Mouse (Mus musculus) intestine, embryonic 15.5 days (tissue): ENCODE data around the gene Ptprq. TPM values are rescaled to one million over a fixed set of nuclear protein-coding genes. Genes with fewer than 3 reads are reported as not detected.

Experiments used
- ATAC-seq: fragments of 200-750 bp; cut with Nextera tagmentation; 2 replicates; pipeline ENCODE4 v1.8.0; 2017; ENCODE audit warnings: moderate TSS enrichment, moderate library complexity
- H3K27ac ChIP-seq: fragments of 300-500 bp; sonication (generic); 2 replicates; pipeline ENCODE4 v1.5.1; 2015; ENCODE audit warnings: mild to moderate bottlenecking, inconsistent platforms
- H3K27me3 ChIP-seq: fragments of 300-500 bp; sonication (generic); replicated peaks from 2 replicates; pipeline ENCODE4 v1.6.1; 2015; ENCODE audit warnings: inconsistent platforms
- H3K36me3 ChIP-seq: fragments of 300-500 bp; sonication (generic); 2 replicates; pipeline ENCODE4 v1.6.1; 2015; ENCODE audit warnings: inconsistent platforms
- H3K4me1 ChIP-seq: fragments of 300-500 bp; sonication (generic); replicated peaks from 2 replicates; pipeline ENCODE4 v1.6.1; 2015; ENCODE audit warnings: inconsistent platforms
- H3K4me2 ChIP-seq: fragments of 300-500 bp; sonication (generic); replicated peaks from 2 replicates; pipeline ENCODE4 v1.6.1; 2015; ENCODE audit warnings: mild to moderate bottlenecking, inconsistent platforms
- H3K4me3 ChIP-seq: fragments of 300-500 bp; sonication (generic); replicated peaks from 2 replicates; pipeline ENCODE4 v1.5.1; 2015; ENCODE audit warnings: inconsistent platforms
- H3K9ac ChIP-seq: fragments of 300-500 bp; sonication (generic); 2 replicates; pipeline ENCODE4 v1.6.1; 2015; ENCODE audit warnings: inconsistent platforms
- H3K9me3 ChIP-seq: fragments of 300-500 bp; sonication (generic); 2 replicates; pipeline ENCODE4 v1.6.1; 2016; ENCODE audit warnings: inconsistent platforms
- WGBS: fragments of 180-500 bp; shearing (Covaris S2); methylation state at CpG from one replicate; pipeline ENCODE4 v1.1.7; 2015; 5-methylcytosine and 5-hydroxymethylcytosine counted together
- polyA plus RNA-seq: library from polyadenylated mRNA; unstranded; fragments of >200 nt; fragmentation: Nextera tagmentation; extraction: Ambion mirVana; gene quantifications from 2 replicates; pipeline ENCODE4 v1.2.1, GENCODE M21; 2015

Ptprq gene
- polyA plus RNA-seq, 1 experiment from 2014 or later, result 0.05 TPM

DNA sequence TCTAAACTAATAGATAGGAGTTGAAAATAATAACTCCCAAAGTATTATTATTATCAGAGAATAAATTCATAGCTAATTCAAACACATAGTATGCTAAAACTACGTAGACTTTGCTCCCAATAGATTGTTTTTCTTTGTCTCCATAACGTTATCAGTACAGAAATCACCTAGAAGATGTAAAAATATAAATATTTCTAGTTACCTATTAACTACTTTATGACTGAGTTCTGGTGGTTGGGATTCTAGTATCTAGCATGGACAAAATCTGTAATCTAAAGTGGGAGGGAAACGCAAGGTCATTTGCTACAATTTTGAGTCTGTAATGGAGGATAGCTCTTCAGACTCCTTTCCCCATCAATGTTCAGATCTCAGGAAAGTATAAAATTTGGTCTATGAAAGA is 18.9 kb downstream of the Ptprq start:
- Histone ChIP-seq H3K36me3 (no peaks in the 10 kb centered on the region), H3K4me1 (no peaks in the 10 kb centered on the region), H3K9me3 (no peaks in the 10 kb centered on the region), H3K4me3 (no peak overlapping the region), H3K27me3 (no peaks in the 10 kb centered on the region), H3K27ac (no peak overlapping the region), H3K9ac (no peak overlapping the region), H3K4me2 (no peak overlapping the region)
- WGBS, result 79% methylated on average over 3 of the region's 3 CpGs
- ATAC-seq, result peak; percentile 71; the same call in 1 of the 2 replicates

DNA sequence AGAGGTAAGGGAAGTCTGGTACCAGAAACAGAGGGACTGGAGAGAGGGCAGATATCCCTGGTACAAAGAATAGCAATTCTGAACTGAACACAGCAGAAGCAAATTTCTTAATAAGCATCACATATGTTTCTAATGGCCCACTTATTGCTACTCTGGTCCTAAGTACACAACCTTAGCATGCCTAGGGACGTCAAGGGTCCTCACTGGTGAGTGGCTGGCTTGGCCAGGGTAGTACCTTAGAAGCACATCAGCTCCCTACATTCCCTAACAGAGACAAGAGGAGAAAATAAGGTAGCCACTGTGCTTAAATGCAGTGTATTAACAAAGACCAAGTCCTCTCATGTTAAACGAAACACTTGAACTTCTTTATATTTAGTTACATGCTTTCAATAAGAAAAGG is 21.1 kb downstream of the Ptprq start:
- no peak overlapping the region for H3K4me3 ChIP-seq
- no peaks in the 10 kb centered on the region for H3K4me1 ChIP-seq
- H3K27me3 ChIP-seq, result no peaks in the 10 kb centered on the region
- ATAC-seq, result no peak
- H3K4me2 ChIP-seq, result no peak overlapping the region
- 81% methylated on average over 2 of the region's 2 CpGs for WGBS
- no peak overlapping the region for H3K9ac ChIP-seq
- no peaks in the 10 kb centered on the region for H3K9me3 ChIP-seq
- no peaks in the 10 kb centered on the region for H3K36me3 ChIP-seq
- H3K27ac ChIP-seq, result no peak overlapping the region

DNA sequence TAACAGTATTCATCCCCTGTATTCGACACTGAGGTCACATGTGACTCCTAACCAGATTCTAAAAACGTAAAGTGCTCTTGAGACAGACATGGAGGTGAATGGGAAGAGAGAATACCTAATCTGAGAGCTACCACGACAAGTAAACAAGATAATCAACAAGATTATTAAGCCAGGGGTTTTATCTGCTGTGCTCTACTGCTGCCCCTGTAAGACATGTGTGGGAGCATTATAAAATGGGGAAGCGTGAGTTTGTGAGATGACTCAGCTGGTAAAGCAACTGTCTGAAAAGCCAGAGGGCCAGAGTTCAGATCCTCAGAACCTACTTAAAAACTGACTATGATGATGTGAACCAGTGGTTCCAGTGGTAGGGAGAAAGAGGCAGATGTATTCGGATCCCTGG is 22.7 kb downstream of the Ptprq start:
- H3K27ac ChIP-seq, result no peak overlapping the region
- no peaks in the 10 kb centered on the region for H3K9me3 ChIP-seq
- no peak overlapping the region for H3K4me3 ChIP-seq
- ATAC-seq, result no peak
- 72% methylated on average over 5 of the region's 5 CpGs for WGBS
- H3K9ac ChIP-seq, result no peak overlapping the region
- H3K4me2 ChIP-seq, result no peak overlapping the region
- no peaks in the 10 kb centered on the region for H3K27me3 ChIP-seq
- H3K36me3 ChIP-seq, result no peaks in the 10 kb centered on the region
- H3K4me1 ChIP-seq, result no peaks in the 10 kb centered on the region

DNA sequence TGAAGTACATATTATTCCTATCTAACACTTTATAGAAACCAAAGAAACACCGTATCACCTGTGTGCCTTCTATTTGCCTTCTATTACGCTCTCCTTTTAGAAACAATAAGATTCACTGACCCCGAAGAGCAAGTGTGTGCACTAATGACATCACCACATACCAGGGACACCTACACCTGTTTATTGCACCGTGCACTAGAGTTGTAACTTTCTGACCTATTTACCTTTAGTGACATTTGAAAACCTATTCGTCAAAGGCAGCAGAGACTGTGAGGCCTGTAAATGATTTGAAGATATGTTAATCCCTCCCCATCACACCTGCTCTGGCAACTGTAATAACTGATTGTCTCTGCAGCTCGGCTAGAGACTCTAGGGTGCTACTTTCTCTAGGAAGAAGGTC is 32.5 kb downstream of the Ptprq start:
- Histone ChIP-seq H3K4me3 (no peak overlapping the region), H3K9ac (no peak overlapping the region)
- 57% methylated on average over 6 of the region's 6 CpGs for WGBS

DNA sequence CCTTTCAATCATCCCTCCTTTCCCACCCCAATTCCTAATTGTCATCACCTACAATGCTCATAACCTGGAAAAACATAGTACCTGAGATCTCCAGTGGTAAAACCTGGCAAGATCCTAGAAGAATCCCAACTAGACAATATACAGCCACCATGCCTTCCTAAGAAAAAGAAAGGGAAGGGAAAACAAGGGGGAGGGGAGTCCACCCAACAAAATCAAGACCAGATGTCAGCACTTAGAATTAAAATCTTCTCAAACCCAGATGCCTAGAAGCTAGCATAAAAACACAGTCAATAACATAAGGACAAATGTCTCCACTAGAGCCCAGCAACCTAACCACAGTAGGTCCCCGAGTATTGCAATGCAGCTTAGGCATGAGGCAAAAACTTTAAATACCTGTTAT is 43.9 kb downstream of the Ptprq start:
- WGBS, result 83% methylated on average over 1 of the region's 1 CpGs
- H3K4me3 ChIP-seq, result no peak overlapping the region
- no peaks in the 10 kb centered on the region for H3K9me3 ChIP-seq
- ATAC-seq, result no peak
- no peaks in the 10 kb centered on the region for H3K27me3 ChIP-seq
- H3K4me2 ChIP-seq, result no peak overlapping the region
- no peaks in the 10 kb centered on the region for H3K4me1 ChIP-seq
- H3K9ac ChIP-seq, result no peak overlapping the region
- no peak overlapping the region for H3K27ac ChIP-seq
- no peaks in the 10 kb centered on the region for H3K36me3 ChIP-seq

More for the DNA sequence above, 32.5 kb downstream of the Ptprq start:
- H3K27me3 ChIP-seq, result no peaks in the 10 kb centered on the region
- H3K27ac ChIP-seq, result no peak overlapping the region
- no peaks in the 10 kb centered on the region for H3K36me3 ChIP-seq
- no peaks in the 10 kb centered on the region for H3K9me3 ChIP-seq
- peak; percentile 66 for ATAC-seq
- H3K4me2 ChIP-seq, result no peak overlapping the region
- no peaks in the 10 kb centered on the region for H3K4me1 ChIP-seq

DNA sequence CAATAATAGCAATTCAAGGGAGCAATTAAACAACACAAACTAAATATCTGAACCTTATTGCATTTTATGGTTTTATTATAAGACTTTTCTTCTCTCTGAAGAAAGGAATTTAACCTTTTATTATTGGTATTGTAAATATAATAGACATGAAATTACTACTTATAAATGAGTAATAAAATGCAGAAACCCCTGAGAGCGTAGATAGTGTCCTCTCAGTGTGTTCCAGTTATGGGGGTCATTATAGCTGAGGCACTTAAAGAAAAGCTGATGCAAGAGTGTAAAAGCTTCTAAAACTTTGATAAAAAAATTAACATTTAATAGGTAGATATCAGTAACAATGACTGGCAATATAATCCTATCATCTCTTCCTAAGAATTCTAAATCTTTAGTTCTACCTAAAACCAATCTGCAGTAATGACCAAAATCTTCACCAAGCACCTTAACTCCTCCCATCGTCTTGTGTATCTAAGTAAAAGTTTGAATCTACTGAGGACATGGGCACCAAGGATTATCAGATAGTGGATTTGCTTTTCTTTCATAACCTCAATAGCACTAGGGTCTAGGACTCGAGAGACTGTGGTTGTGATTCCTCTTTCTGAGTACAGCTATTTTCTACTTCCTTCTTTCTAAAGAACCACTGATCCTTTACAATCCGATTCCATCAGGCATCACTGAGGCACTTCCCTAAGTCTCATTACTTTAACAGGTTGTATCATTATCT is 51.3 kb downstream of the Ptprq start:
- Histone ChIP-seq H3K36me3 (no peaks in the 10 kb centered on the region), H3K4me2 (no peak overlapping the region), H3K4me1 (no peaks in the 10 kb centered on the region), H3K27ac (no peak overlapping the region), H3K4me3 (no peak overlapping the region), H3K9me3 (no peaks in the 10 kb centered on the region), H3K27me3 (no peaks in the 10 kb centered on the region), H3K9ac (no peak overlapping the region)
- peak; percentile 89 for ATAC-seq
- 63% methylated on average over 4 of the region's 4 CpGs for WGBS

DNA sequence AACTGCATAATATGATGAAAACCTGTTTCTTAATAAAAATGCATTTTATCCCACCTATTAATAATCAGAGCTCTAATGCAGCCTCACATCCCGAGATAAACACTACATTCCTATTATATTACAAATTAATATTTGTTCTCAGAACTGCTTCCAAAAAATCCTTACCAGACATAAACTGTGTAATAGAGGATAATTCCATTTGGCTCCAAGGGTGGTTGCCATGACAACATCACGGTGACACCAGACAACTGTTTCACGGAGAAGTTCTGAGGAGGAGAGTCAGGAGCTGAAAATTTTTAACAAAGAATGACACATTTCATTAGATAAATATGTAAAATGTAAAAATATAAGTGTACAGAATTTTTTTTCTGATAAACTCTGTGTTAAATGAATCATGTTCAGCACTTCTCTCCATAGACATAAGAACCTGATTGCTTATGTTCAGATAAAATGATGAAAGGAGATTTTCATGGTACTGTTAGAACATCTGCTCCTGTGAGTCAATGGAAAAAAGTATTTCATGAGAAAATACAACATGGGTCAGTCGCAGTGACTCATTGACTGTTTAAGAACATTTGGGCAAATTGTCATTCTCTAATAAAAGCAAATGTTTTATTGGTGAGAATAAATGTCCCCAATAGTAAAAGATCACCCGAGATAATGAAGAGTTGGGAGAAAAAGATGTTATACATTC is 57.3 kb downstream of the Ptprq start:
- H3K9me3 ChIP-seq, result no peaks in the 10 kb centered on the region
- 39% methylated on average over 5 of the region's 5 CpGs for WGBS
- no peak overlapping the region for H3K27ac ChIP-seq
- H3K27me3 ChIP-seq, result no peaks in the 10 kb centered on the region
- no peak overlapping the region for H3K9ac ChIP-seq
- H3K4me3 ChIP-seq, result no peak overlapping the region
- no peaks in the 10 kb centered on the region for H3K36me3 ChIP-seq
- ATAC-seq, result peak; percentile 67; the same call in 1 of the 2 replicates
- no peak overlapping the region for H3K4me2 ChIP-seq
- H3K4me1 ChIP-seq, result no peaks in the 10 kb centered on the region

DNA sequence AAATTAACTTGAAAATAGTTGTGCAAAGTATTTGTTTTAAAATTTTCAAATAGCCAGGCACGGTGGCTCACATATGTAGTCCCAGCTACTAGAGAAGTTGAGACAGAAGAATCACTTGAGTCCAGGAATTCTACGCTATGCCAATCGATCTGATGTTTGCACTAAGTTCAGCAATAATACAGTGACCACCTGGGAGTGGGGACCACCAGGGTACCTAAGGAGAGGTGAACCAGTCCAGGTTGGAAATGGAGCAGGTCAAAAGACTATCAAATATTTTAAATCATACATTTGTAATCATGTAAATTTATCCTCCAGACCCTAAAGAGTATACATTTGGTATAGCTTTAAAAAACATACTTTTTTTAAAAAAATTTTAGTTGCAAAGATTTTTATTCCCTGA is 57.9 kb downstream of the Ptprq start:
- no peak for ATAC-seq
- no peak overlapping the region for H3K4me3 ChIP-seq
- H3K9ac ChIP-seq, result no peak overlapping the region
- no peaks in the 10 kb centered on the region for H3K4me1 ChIP-seq
- H3K36me3 ChIP-seq, result no peaks in the 10 kb centered on the region
- H3K27me3 ChIP-seq, result no peaks in the 10 kb centered on the region
- no peaks in the 10 kb centered on the region for H3K9me3 ChIP-seq
- no peak overlapping the region for H3K27ac ChIP-seq
- H3K4me2 ChIP-seq, result no peak overlapping the region
- WGBS, result 82% methylated on average over 3 of the region's 3 CpGs

DNA sequence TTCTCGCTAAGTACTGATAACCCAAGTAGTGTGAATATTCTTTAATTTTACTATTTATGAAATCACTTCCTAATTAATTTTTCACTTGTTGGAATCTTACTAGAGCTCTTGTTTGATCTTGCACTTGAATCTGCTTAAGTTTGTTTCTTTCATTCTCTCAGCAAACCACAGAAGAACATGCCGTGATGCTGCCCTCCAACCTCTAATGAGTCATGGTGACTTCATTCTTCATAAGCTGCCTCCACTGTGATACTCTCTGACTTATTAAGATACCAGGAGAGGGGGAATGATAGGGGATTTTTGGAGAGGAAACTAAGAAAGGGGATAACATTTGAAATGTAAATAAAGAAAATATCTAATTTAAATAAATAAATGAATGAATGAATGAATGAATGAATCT is 60.7 kb downstream of the Ptprq start:
- H3K4me2 ChIP-seq, result no peak overlapping the region
- H3K4me1 ChIP-seq, result no peaks in the 10 kb centered on the region
- H3K4me3 ChIP-seq, result no peak overlapping the region
- H3K36me3 ChIP-seq, result no peaks in the 10 kb centered on the region
- no peak overlapping the region for H3K27ac ChIP-seq
- ATAC-seq, result no peak
- H3K27me3 ChIP-seq, result no peaks in the 10 kb centered on the region
- H3K9ac ChIP-seq, result no peak overlapping the region
- 85% methylated on average over 2 of the region's 2 CpGs for whole genome bisulfite sequencing
- no peaks in the 10 kb centered on the region for H3K9me3 ChIP-seq

DNA sequence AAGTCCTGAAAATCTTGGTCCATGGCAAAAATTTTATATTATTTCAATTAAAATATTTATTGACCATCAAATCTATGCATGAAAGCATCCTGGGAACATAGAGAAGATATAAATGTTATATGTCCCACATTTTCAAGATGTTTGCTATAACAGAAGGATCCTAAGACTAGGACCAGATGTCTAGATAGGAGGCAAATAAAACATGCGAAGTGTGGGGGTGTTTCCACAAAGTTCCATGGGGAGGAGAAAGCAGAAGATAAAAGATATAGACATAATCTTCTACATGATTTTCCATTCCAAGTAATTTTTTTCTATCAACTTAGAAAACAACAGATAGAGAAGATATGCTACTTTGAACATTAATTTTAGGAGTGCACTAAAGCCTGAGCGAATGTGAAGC is 70.2 kb downstream of the Ptprq start:
- H3K9ac ChIP-seq, result no peak overlapping the region
- no peak overlapping the region for H3K27ac ChIP-seq
- no peaks in the 10 kb centered on the region for H3K27me3 ChIP-seq
- no peaks in the 10 kb centered on the region for H3K4me1 ChIP-seq
- no peak overlapping the region for H3K4me3 ChIP-seq
- no peaks in the 10 kb centered on the region for H3K9me3 ChIP-seq
- no peak for ATAC-seq
- 88% methylated on average over 2 of the region's 2 CpGs for WGBS
- H3K36me3 ChIP-seq, result no peaks in the 10 kb centered on the region
- H3K4me2 ChIP-seq, result no peak overlapping the region

DNA sequence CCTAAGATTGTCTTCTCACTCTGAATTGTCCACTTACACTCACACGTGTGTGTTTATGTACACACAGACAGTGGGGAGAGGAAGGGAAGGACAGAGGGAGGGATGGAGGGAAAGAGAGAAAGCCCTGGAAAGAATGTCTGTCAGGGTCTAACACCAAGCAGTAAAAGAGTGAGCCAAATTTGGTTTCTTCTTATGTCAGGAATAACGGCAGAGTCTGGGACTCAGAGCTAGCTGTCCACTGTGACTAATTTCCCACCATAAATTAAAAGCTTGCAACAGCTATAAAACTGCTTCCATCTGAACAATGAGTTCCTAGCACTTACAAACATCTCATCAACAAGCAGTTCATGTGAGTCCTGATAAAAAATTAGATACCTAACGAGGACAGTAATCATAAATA is 91.7 kb downstream of the Ptprq start:
- Histone ChIP-seq H3K4me2 (no peak overlapping the region), H3K27ac (no peak overlapping the region), H3K9ac (no peak overlapping the region), H3K4me1 (no peaks in the 10 kb centered on the region), H3K9me3 (no peaks in the 10 kb centered on the region), H3K36me3 (no peaks in the 10 kb centered on the region), H3K4me3 (no peak overlapping the region), H3K27me3 (no peaks in the 10 kb centered on the region)
- ATAC-seq, result no peak
- 47% methylated on average over 3 of the region's 3 CpGs for WGBS

DNA sequence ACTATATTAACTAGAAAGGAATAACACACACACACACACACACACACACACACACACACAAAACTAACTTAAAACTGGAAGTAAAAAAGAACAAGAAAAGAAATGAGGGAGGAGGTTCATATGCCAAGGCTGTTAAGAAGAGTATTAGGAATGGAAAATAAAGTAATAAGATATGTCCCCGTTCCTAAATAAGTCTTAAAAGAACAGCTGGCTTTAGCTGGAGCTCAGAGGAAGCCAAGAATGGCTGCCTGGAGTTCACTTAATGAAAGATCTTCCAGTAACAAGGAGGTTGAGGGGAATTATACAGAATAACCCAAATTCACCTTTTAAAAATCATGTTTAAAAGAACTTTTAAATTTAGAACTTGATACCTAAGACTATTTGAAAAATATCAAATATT is 93.2 kb downstream of the Ptprq start:
- H3K4me1 ChIP-seq, result no peaks in the 10 kb centered on the region
- H3K36me3 ChIP-seq, result no peaks in the 10 kb centered on the region
- no peak overlapping the region for H3K4me2 ChIP-seq
- H3K4me3 ChIP-seq, result no peak overlapping the region
- no peak overlapping the region for H3K27ac ChIP-seq
- no peak overlapping the region for H3K9ac ChIP-seq
- no peaks in the 10 kb centered on the region for H3K27me3 ChIP-seq
- H3K9me3 ChIP-seq, result no peaks in the 10 kb centered on the region
- ATAC-seq, result no peak
- WGBS, result 57% methylated on average over 1 of the region's 1 CpGs

DNA sequence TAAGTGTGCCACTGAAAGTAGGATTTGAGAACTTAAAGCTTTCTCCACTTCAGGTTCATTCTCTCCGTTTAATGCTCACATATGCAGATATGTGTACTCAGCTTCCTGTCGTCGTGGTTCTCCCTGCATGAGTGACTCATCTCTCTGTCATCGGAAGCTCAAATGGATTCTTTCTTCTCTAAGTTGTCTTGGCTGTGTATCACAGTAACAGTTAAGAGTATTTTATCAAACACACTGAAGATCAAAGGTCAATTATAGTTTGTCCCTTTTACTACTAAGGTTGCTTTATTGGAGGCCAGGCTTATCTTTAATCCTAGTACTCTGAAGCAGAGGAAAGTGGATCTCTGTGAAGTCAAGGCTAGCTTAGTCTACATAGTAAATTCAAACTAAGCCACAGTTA is 95.6 kb downstream of the Ptprq start:
- 61% methylated on average over 4 of the region's 4 CpGs for WGBS
- ATAC-seq, result peak; percentile 68

More for the DNA sequence above, 95.6 kb downstream of the Ptprq start:
- Histone ChIP-seq H3K27me3 (no peaks in the 10 kb centered on the region), H3K36me3 (no peaks in the 10 kb centered on the region), H3K27ac (no peak overlapping the region), H3K9ac (no peak overlapping the region), H3K9me3 (no peaks in the 10 kb centered on the region), H3K4me1 (no peaks in the 10 kb centered on the region), H3K4me3 (no peak overlapping the region), H3K4me2 (no peak overlapping the region)
